Mouse (Mus musculus): Measurements from ENCODE around the gene Cnpy3. TPM values are rescaled to one million over a fixed set of nuclear protein-coding genes. Genes with fewer than 3 reads are reported as not detected.
A peak's percentile ranks its signal among the peaks of the same experiment; 100 is the strongest.
"Not testable (repeated sequence)": the region's sequence is repeated elsewhere in the genome, so short reads cannot be mapped to it uniquely, and the experiment has no call there.

The Cnpy3 gene
- total and polyA plus RNA-seq, 3 experiments, result 19.7 to 21.5 (median 19.8) TPM

DNA sequence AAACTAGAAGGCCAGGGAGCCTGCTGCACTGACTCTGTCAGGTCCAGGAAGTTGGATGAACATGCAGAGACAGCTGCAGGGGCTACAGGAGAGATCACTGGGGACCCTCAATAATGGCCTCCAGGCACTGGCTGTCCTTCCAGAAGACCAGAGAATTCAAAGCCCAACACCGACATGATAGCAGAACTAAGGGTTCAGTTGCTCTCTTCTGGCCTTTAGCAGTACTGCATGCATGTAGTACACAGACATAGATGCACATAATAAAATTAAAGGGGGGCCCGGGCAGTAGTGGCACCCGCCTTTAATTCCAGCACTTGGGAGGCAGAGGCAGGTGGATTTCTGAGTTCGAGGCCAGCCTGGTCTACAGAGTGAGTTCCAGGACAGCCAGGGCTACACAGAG is 19.0 kb upstream of the Cnpy3 start:
- Histone ChIP-seq H3K27ac (no peak overlapping the region), H3K4me1 (ENCODE audit: control insufficient read depth, insufficient read depth, low read length) (peaks cover 2% of the 10 kb centered on the region), H3K9ac (ENCODE audit: low read depth, low read length) (no peak overlapping the region), H3K27me3 (ENCODE audit: control insufficient read depth, insufficient read depth, low read length) (no peaks in the 10 kb centered on the region), H3K79me2 (replicated peaks; ENCODE audit: control insufficient read depth, insufficient read depth, low read length) (no peaks in the 10 kb centered on the region), H3K4me3 (no peak overlapping the region), H3K36me3 (ENCODE audit: control insufficient read depth, insufficient read depth, low read length) (no peaks in the 10 kb centered on the region)
- DNase-seq, result no peak
- no peak for TF ChIP-seq POLR2A (IDR thresholded peaks at IDR 0.05; ENCODE audit: insufficient read depth, low read depth, low read length)
- TF ChIP-seq CTCF (IDR thresholded peaks at IDR 0.05), result 0 out of 2 replicates have a peak, but pooled peaks have one; percentile 8
- intact Hi-C loops (cut with DNase I), result no loop called here
- 88% methylated on average over 4 of the region's 4 CpGs for WGBS

DNA sequence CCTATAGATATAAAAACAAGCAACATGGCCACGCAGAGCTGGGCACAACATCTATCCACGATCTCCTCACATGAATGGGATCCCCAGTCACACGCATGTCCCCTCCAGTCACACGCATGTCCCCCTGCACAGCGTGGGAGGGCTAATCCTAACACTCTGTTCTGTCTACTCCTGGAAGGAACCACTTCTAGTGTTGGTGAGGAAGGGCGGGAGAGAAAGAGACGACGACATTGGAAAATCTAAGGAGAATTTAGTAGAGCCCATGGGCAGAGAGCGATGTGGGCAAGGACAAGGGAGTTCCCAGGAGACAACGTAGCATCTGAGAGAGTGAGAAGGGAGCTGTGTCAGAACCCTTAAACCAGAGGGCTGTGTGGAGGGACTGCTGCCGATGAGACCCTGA is 18.5 kb upstream of the Cnpy3 start:
- Histone ChIP-seq H3K4me3 (no peak overlapping the region), H3K4me1 (ENCODE audit: control insufficient read depth, insufficient read depth, low read length) (peaks cover 2% of the 10 kb centered on the region), H3K9ac (ENCODE audit: low read depth, low read length) (no peak overlapping the region), H3K36me3 (ENCODE audit: control insufficient read depth, insufficient read depth, low read length) (no peaks in the 10 kb centered on the region), H3K79me2 (replicated peaks; ENCODE audit: control insufficient read depth, insufficient read depth, low read length) (no peaks in the 10 kb centered on the region), H3K27ac (no peak overlapping the region), H3K27me3 (ENCODE audit: control insufficient read depth, insufficient read depth, low read length) (no peaks in the 10 kb centered on the region)
- intact Hi-C loops (cut with DNase I), result no loop called here
- TF ChIP-seq POLR2A (IDR thresholded peaks at IDR 0.05; ENCODE audit: insufficient read depth, low read depth, low read length), result no peak
- TF ChIP-seq CTCF (IDR thresholded peaks at IDR 0.05), result no peak
- no peak for TF ChIP-seq EP300 (IDR thresholded peaks at IDR 0.05; ENCODE audit: insufficient read depth, low read depth, low read length)
- DNase-seq, result no peak
- WGBS, result 88% methylated on average over 11 of the region's 11 CpGs

GRCm38 (mm10) chr17:46767868-46768267 is 15.9 kb upstream of the Cnpy3 start:
- H3K4me1 ChIP-seq (ENCODE audit: control insufficient read depth, insufficient read depth, low read length), result peaks cover 2% of the 10 kb centered on the region
- intact Hi-C loops (cut with DNase I), result no loop called here
- no peaks in the 10 kb centered on the region for H3K79me2 ChIP-seq (replicated peaks; ENCODE audit: control insufficient read depth, insufficient read depth, low read length)
- H3K4me3 ChIP-seq, result no peak overlapping the region
- H3K27ac ChIP-seq, result no peak overlapping the region
- no peak overlapping the region for H3K9ac ChIP-seq (ENCODE audit: low read depth, low read length)
- H3K36me3 ChIP-seq (ENCODE audit: control insufficient read depth, insufficient read depth, low read length), result no peaks in the 10 kb centered on the region
- no peak for DNase-seq
- H3K27me3 ChIP-seq (ENCODE audit: control insufficient read depth, insufficient read depth, low read length), result no peaks in the 10 kb centered on the region
- no peak for TF ChIP-seq EP300 (IDR thresholded peaks at IDR 0.05; ENCODE audit: insufficient read depth, low read depth, low read length)
- TF ChIP-seq CTCF (IDR thresholded peaks at IDR 0.05), result no peak
- TF ChIP-seq POLR2A (IDR thresholded peaks at IDR 0.05; ENCODE audit: insufficient read depth, low read depth, low read length), result no peak
- 48% methylated on average over 8 of the region's 8 CpGs for WGBS

- WGBS, result 55% methylated on average over 9 of the region's 9 CpGs
- H3K4me3 ChIP-seq; H3K79me2 ChIP-seq (replicated peaks; ENCODE audit: control insufficient read depth, insufficient read depth, low read length); H3K27me3 ChIP-seq (ENCODE audit: control insufficient read depth, insufficient read depth, low read length); intact Hi-C loops (cut with DNase I); H3K9ac ChIP-seq (ENCODE audit: low read depth, low read length); H3K36me3 ChIP-seq (ENCODE audit: control insufficient read depth, insufficient read depth, low read length); DNase-seq; H3K4me1 ChIP-seq (ENCODE audit: control insufficient read depth, insufficient read depth, low read length); H3K27ac ChIP-seq: not testable (repeated sequence)
Observed at GRCm38 (mm10) chr17:46764916-46765315, 12.9 kb upstream of the Cnpy3 start.

DNA sequence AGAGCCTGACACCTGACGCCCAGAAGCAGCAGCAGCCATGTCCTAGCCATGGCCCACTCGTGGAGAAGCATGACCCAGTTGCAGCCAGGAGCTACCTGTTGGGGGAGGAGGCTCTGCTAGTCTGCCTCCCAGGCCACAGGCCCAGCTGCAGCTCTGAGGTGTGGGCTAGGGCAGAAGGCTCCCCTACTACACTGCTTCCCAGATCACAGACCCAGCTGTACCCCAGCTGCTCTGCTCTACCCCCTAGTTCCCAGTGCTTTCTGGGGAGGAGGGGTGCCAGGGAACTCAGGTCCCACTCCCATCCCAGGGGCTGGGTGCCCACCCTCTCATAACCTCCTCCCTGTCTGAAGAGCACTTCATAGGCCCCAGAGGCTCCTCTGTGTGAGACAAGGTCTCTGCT is 11.5 kb upstream of the Cnpy3 start, which contains the start of gene Ptcra:
TSS of gene Ptcra (minus strand) at position 169 of the 400 bp plus-strand sequence.
- Histone ChIP-seq H3K9ac (ENCODE audit: low read depth, low read length) (no peak within 1 kb of the TSS), H3K27me3 (ENCODE audit: control insufficient read depth, insufficient read depth, low read length) (no peaks in the 10 kb centered on the region), H3K4me3 (no peak within 1 kb of the TSS), H3K36me3 (ENCODE audit: control insufficient read depth, insufficient read depth, low read length) (no peaks in the 10 kb centered on the region), H3K4me1 (ENCODE audit: control insufficient read depth, insufficient read depth, low read length) (no peaks in the 10 kb centered on the region), H3K27ac (no peak within 1 kb of the TSS), H3K79me2 (replicated peaks; ENCODE audit: control insufficient read depth, insufficient read depth, low read length) (no peaks in the 10 kb centered on the region)
- WGBS, result 73% methylated on average over 2 of the region's 2 CpGs
- TF ChIP-seq POLR2A (IDR thresholded peaks at IDR 0.05; ENCODE audit: insufficient read depth, low read depth, low read length), result no peak
- TF ChIP-seq CTCF (IDR thresholded peaks at IDR 0.05), result no peak
- no peak for TF ChIP-seq EP300 (IDR thresholded peaks at IDR 0.05; ENCODE audit: insufficient read depth, low read depth, low read length)
- intact Hi-C loops (cut with DNase I), result no loop called here
- no peak for DNase-seq

DNA sequence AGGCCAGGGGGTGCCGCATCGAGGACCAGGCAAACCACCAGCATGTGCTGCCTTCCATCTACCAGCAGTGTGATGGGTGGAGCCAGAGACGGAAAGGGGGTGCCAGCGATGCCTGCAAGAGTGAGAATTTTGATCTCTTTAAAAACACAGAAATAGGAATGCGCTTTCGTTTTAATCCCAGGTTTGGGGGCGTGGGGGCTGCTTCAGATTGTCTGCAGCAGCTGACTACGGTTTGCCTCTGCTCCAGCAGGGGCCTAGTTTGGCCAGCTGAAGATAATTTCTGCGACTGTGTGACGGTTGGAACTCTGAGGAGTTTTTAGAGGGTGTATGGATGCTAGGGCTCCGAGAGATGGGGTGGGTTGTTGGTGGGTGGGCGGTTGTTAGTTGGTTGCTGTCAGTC is 6.7 kb upstream of the Cnpy3 start:
- Histone ChIP-seq H3K4me1 (ENCODE audit: control insufficient read depth, insufficient read depth, low read length) (no peaks in the 10 kb centered on the region), H3K27me3 (ENCODE audit: control insufficient read depth, insufficient read depth, low read length) (no peaks in the 10 kb centered on the region), H3K4me3 (no peak overlapping the region), H3K36me3 (ENCODE audit: control insufficient read depth, insufficient read depth, low read length) (no peaks in the 10 kb centered on the region), H3K27ac (no peak overlapping the region), H3K79me2 (replicated peaks; ENCODE audit: control insufficient read depth, insufficient read depth, low read length) (no peaks in the 10 kb centered on the region), H3K9ac (ENCODE audit: low read depth, low read length) (no peak overlapping the region)
- DNase-seq, result no peak
- intact Hi-C loops (cut with DNase I), result no loop called here
- TF ChIP-seq POLR2A (IDR thresholded peaks at IDR 0.05; ENCODE audit: insufficient read depth, low read depth, low read length) (no peak), EP300 (IDR thresholded peaks at IDR 0.05; ENCODE audit: insufficient read depth, low read depth, low read length) (no peak), CTCF (IDR thresholded peaks at IDR 0.05) (no peak)
- WGBS, result 76% methylated on average over 12 of the region's 12 CpGs

Data from heart, adult 2 months (tissue).